Mouse (Mus musculus) neural tube, embryonic 13.5 days (tissue): ENCODE measurements around the gene Helb. TPM values are rescaled to one million over a fixed set of nuclear protein-coding genes. Genes with fewer than 3 reads are reported as not detected.

Experiments
- ATAC-seq: fragments of 200-750 bp; cut with Nextera tagmentation; 2 replicates; pipeline ENCODE4 v1.8.0; 2017; ENCODE audit warnings: low read depth, mild to moderate bottlenecking, moderate TSS enrichment, moderate library complexity
- H3K27ac ChIP-seq: fragments of 300-500 bp; sonication (generic); replicated peaks from 2 replicates; pipeline ENCODE4 v1.5.1; 2015; ENCODE audit warnings: moderate library complexity, mild to moderate bottlenecking, inconsistent platforms
- H3K27me3 ChIP-seq: fragments of 300-500 bp; sonication (generic); 2 replicates; pipeline ENCODE4 v1.6.1; 2015; ENCODE audit warnings: mild to moderate bottlenecking, inconsistent platforms
- H3K36me3 ChIP-seq: fragments of 300-500 bp; sonication (generic); 2 replicates; pipeline ENCODE4 v1.6.1; 2015; ENCODE audit warnings: mild to moderate bottlenecking, inconsistent platforms
- H3K4me1 ChIP-seq: fragments of 300-500 bp; sonication (generic); replicated peaks from 2 replicates; pipeline ENCODE4 v1.6.1; 2015; ENCODE audit warnings: inconsistent platforms
- H3K4me2 ChIP-seq: fragments of 300-500 bp; sonication (generic); 2 replicates; pipeline ENCODE4 v1.6.1; 2015; ENCODE audit warnings: inconsistent platforms, mild to moderate bottlenecking, moderate library complexity
- H3K4me3 ChIP-seq: fragments of 300-500 bp; sonication (generic); 2 replicates; pipeline ENCODE4 v1.5.1; 2015; ENCODE audit warnings: mild to moderate bottlenecking, inconsistent platforms
- H3K9ac ChIP-seq: fragments of 300-500 bp; sonication (generic); 2 replicates; pipeline ENCODE4 v1.6.1; 2015; ENCODE audit warnings: moderate library complexity, mild to moderate bottlenecking, inconsistent platforms
- H3K9me3 ChIP-seq: fragments of 300-500 bp; sonication (generic); 2 replicates; pipeline ENCODE4 v1.6.1; 2016; ENCODE audit warnings: inconsistent platforms
- WGBS: fragments of 180-500 bp; shearing (Covaris S2); methylation state at CpG from one replicate; pipeline ENCODE4 v1.1.7; 2015; 5-methylcytosine and 5-hydroxymethylcytosine counted together
- polyA plus RNA-seq: library from polyadenylated mRNA; unstranded; fragments of >200 nt; fragmentation: Nextera tagmentation; extraction: Ambion mirVana; gene quantifications from 2 replicates; pipeline ENCODE4 v1.2.1, GENCODE M21; 2015

Helb gene
- polyA plus RNA-seq, result 3.0 and 3.8 TPM in 2 replicates

DNA sequence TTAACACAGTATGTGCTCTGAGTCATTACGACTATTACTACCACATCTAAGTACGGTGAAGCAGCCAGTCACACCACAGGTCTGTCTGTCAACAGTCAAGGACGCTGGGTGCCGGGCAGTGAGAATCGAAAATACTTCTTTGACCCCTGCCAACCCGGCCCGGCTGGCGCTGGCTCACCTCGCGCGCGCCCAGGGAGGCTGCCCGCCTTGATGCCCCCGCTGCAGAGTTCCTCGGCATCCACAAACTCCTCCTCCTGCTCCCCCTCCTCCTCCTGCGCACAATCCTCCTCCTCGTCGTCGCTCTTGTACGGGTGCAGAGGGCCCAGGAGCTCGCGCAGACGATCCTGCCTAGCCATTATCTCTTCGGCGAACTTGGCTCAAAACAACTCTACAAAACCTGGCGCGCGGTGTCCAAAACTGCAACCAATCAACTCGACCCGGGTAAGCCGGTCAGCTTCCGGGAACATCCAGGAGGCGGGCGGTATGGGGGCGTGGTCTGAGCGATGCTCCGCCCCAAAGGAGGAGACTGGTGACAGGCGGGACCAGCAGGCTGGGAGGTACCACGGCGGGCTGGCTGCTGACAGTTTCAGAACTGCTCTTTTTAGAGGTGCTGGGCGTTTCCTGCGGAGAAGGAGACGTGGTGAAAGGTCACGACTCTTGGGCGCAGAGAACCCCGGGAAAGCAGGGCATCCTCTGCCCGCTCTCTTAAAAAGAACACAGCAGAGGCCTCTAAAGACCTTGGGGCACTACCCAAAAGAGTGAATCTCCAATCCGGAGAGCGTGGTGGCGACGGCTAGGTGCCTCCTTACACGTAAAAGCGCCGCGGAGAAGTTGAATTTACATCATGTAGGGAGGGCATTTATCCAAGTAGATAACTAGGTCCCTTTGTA, at the start of gene Helb:
Gene Helb (minus strand): TSS at position 481 of the 890 bp plus-strand sequence.
- ATAC-seq, result peak; percentile 99
- H3K9me3 ChIP-seq, result no peaks in the 10 kb centered on the region
- 0 out of 2 replicates have a peak, but pooled peaks cover 4% of the 10 kb centered on the region for H3K27me3 ChIP-seq
- H3K4me1 ChIP-seq, result peaks cover 11% of the 10 kb centered on the region
- peak within 1 kb of the TSS; percentile 79 for H3K4me2 ChIP-seq
- H3K4me3 ChIP-seq, result peak within 1 kb of the TSS; percentile 73
- peak within 1 kb of the TSS; percentile 70 for H3K9ac ChIP-seq
- under 1% methylated on average over 55 of the region's 55 CpGs for WGBS
- H3K36me3 ChIP-seq, result no peaks in the 10 kb centered on the region
- peak within 1 kb of the TSS; percentile 65; the same call in 1 of the 2 replicates for H3K27ac ChIP-seq

GRCm38 (mm10) chr10:120160533-120160932, 47.7 kb upstream of the Helb start:
- H3K4me2 ChIP-seq, result no peak overlapping the region
- no peaks in the 10 kb centered on the region for H3K36me3 ChIP-seq
- no peak for ATAC-seq
- H3K27me3 ChIP-seq, result no peaks in the 10 kb centered on the region
- 83% methylated on average over 9 of the region's 9 CpGs for whole genome bisulfite sequencing
- no peaks in the 10 kb centered on the region for H3K9me3 ChIP-seq
- no peaks in the 10 kb centered on the region for H3K4me1 ChIP-seq
- no peak overlapping the region for H3K9ac ChIP-seq
- no peak overlapping the region for H3K27ac ChIP-seq
- H3K4me3 ChIP-seq, result no peak overlapping the region

DNA sequence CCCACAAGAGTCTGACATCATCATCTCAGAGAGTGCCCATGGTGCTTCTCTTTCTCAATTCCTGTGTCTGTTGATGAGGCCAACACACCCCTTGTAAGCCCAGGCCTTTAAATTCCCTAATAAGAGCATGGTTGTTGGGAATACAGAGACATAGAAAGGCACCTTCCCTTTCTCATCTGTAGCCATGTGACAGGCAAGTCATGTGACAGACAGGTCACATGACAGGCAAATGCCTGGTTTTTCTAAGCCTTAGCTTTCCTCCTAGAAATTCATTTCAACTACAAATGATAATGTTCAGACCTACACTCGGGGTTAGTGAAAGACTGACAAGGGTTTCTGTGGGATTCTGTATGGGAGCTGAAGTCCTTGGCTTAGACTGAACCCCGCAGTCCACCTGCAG, 41.1 kb upstream of the Helb start:
- Histone ChIP-seq H3K36me3 (no peaks in the 10 kb centered on the region), H3K4me3 (no peak overlapping the region), H3K4me2 (no peak overlapping the region), H3K9ac (no peak overlapping the region), H3K4me1 (no peaks in the 10 kb centered on the region), H3K9me3 (no peaks in the 10 kb centered on the region), H3K27ac (no peak overlapping the region), H3K27me3 (no peaks in the 10 kb centered on the region)
- no peak for ATAC-seq
- 97% methylated on average over 2 of the region's 2 CpGs for WGBS

GRCm38 (mm10) chr10:120151672-120152071, 38.9 kb upstream of the Helb start:
- H3K4me2 ChIP-seq, result no peak overlapping the region
- WGBS, result 91% methylated on average over 7 of the region's 7 CpGs
- H3K9ac ChIP-seq, result no peak overlapping the region

GRCm38 (mm10) chr10:120140916-120141516, 28.2 kb upstream of the Helb start:
- ATAC-seq, result no peak
- Histone ChIP-seq H3K4me3 (no peak overlapping the region), H3K4me1 (peaks cover 13% of the 10 kb centered on the region), H3K9ac (no peak overlapping the region), H3K27me3 (no peaks in the 10 kb centered on the region), H3K4me2 (no peak overlapping the region), H3K9me3 (peaks cover 22% of the 10 kb centered on the region), H3K27ac (no peak overlapping the region), H3K36me3 (no peaks in the 10 kb centered on the region)
- 69% methylated on average over 10 of the region's 10 CpGs for WGBS

More at GRCm38 (mm10) chr10:120151672-120152071, 38.9 kb upstream of the Helb start:
- ATAC-seq, result no peak
- Histone ChIP-seq H3K9me3 (no peaks in the 10 kb centered on the region), H3K4me1 (no peaks in the 10 kb centered on the region), H3K4me3 (no peak overlapping the region), H3K36me3 (no peaks in the 10 kb centered on the region), H3K27ac (no peak overlapping the region), H3K27me3 (no peaks in the 10 kb centered on the region)

GRCm38 (mm10) chr10:120140193-120140592, 27.4 kb upstream of the Helb start:
- ATAC-seq, result no peak
- Histone ChIP-seq H3K27me3 (no peaks in the 10 kb centered on the region), H3K9ac (no peak overlapping the region), H3K36me3 (no peaks in the 10 kb centered on the region), H3K27ac (no peak overlapping the region), H3K4me1 (peaks cover 13% of the 10 kb centered on the region), H3K9me3 (peaks cover 22% of the 10 kb centered on the region), H3K4me2 (no peak overlapping the region), H3K4me3 (no peak overlapping the region)
- WGBS, result 60% methylated on average over 4 of the region's 4 CpGs

DNA sequence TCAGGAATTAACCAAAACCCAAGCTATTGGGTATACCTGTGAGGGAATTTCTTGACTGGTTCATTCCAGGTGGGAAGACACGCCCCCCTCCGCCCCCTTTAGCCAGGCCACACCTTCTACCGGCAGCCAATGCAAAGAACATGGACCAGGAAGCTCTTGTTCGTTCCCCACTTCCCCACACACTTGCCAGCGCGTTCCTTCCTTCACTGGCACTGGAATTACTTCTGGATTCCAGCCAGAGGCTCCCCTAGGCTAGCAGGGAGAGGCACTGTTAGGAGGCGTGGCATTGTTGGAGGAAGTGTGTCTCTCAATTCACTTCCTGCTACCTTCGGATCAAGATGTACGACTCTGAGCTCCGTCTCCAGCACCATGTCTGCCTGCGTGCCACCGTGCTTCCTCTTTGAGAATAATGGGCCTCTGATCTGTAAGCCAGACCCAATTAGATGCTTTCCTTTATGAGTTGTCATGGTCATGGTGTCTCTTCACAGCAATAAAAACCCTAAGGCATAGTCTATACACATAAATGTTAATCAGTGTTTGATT, 23.3 kb upstream of the Helb start:
- Histone ChIP-seq H3K27me3 (no peaks in the 10 kb centered on the region; the same call in 1 of the 2 replicates), H3K9ac (no peak overlapping the region), H3K36me3 (no peaks in the 10 kb centered on the region), H3K4me3 (no peak overlapping the region), H3K4me1 (peaks cover 29% of the 10 kb centered on the region), H3K27ac (no peak overlapping the region), H3K4me2 (no peak overlapping the region), H3K9me3 (no peaks in the 10 kb centered on the region)
- no peak for ATAC-seq
- 84% methylated on average over 12 of the region's 12 CpGs for WGBS

GRCm38 (mm10) chr10:120133697-120134096, 20.9 kb upstream of the Helb start:
- Histone ChIP-seq H3K4me3 (no peak overlapping the region), H3K9ac (no peak overlapping the region), H3K27ac (peak overlapping the region; percentile 35; the same call in 1 of the 2 replicates), H3K4me1 (peaks cover 31% of the 10 kb centered on the region), H3K4me2 (no peak overlapping the region), H3K36me3 (no peaks in the 10 kb centered on the region), H3K27me3 (no peaks in the 10 kb centered on the region; the same call in 1 of the 2 replicates), H3K9me3 (no peaks in the 10 kb centered on the region)
- ATAC-seq, result no peak
- 47% methylated on average over 11 of the region's 11 CpGs for WGBS

- H3K36me3 ChIP-seq, result no peaks in the 10 kb centered on the region
- ATAC-seq, result no peak
- no peaks in the 10 kb centered on the region; the same call in 1 of the 2 replicates for H3K27me3 ChIP-seq
- peaks cover 20% of the 10 kb centered on the region; the same call in 1 of the 2 replicates for H3K4me1 ChIP-seq
- no peaks in the 10 kb centered on the region for H3K9me3 ChIP-seq
- H3K27ac ChIP-seq, result no peak overlapping the region
- H3K4me2 ChIP-seq, result no peak overlapping the region
- WGBS, result 65% methylated on average over 16 of the region's 16 CpGs
- H3K9ac ChIP-seq, result no peak overlapping the region
- H3K4me3 ChIP-seq, result no peak overlapping the region
These were observed 17.8 kb upstream of the Helb start for GRCm38 (mm10) chr10:120130621-120131020.

GRCm38 (mm10) chr10:120128601-120129277, 16.0 kb upstream of the Helb start:
- H3K9ac ChIP-seq, result no peak overlapping the region
- H3K36me3 ChIP-seq, result no peaks in the 10 kb centered on the region
- H3K27ac ChIP-seq, result no peak overlapping the region
- H3K9me3 ChIP-seq, result no peaks in the 10 kb centered on the region
- 34% methylated on average over 13 of the region's 13 CpGs for WGBS
- no peaks in the 10 kb centered on the region for H3K27me3 ChIP-seq
- no peak for ATAC-seq
- peak overlapping the region; percentile 26 for H3K4me2 ChIP-seq
- peaks cover 9% of the 10 kb centered on the region; the same call in 1 of the 2 replicates for H3K4me1 ChIP-seq
- H3K4me3 ChIP-seq, result no peak overlapping the region

- Histone ChIP-seq H3K9ac (no peak overlapping the region), H3K27ac (no peak overlapping the region), H3K4me2 (no peak overlapping the region), H3K9me3 (no peaks in the 10 kb centered on the region), H3K27me3 (no peaks in the 10 kb centered on the region), H3K4me3 (no peak overlapping the region), H3K36me3 (no peaks in the 10 kb centered on the region), H3K4me1 (0 out of 2 replicates have a peak, but pooled peaks cover 4% of the 10 kb centered on the region)
- 81% methylated on average over 10 of the region's 10 CpGs for WGBS
- ATAC-seq, result no peak
These were observed 12.7 kb upstream of the Helb start for GRCm38 (mm10) chr10:120125465-120125857.
